Mouse (Mus musculus): ENCODE measurements around the gene Rap1gds1. TPM values are rescaled to one million over a fixed set of nuclear protein-coding genes. Genes with fewer than 3 reads are reported as not detected.

The Rap1gds1 gene
- polyA plus RNA-seq, 1 experiment from 2014 or later, result 44.1 TPM

DNA sequence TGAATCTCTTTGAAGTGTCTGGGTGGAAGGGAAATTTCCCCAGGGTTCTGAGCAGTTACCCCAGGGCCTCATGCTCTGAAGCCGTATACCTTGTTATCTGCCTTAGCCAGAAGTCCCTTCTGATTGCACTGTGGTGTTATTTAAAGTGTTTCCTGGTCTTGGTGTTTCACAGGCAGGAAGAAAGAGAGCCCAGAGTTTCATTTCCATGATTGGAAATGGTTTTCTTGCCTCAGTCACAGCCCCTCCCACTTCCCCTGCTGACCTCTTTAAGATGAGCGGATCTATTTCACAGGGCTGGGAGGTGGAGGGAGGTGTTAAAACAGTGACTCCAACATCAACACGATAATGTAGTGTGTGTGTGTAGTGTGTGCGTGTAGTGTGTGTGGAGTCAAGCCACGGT lies 181.5 kb downstream of the Rap1gds1 start:
- Histone ChIP-seq H3K4me2 (peak overlapping the region; percentile 23), H3K27me3 (replicated peaks; ENCODE audit: control insufficient read depth, insufficient read depth, low read length) (no peaks in the 10 kb centered on the region), H3K27ac (ENCODE audit: low read depth, low read length) (no peak overlapping the region), H3K4me3 (ENCODE audit: low read depth, low read length) (no peak overlapping the region), H3K4me1 (replicated peaks; ENCODE audit: control insufficient read depth, insufficient read depth, low read length) (peaks cover 15% of the 10 kb centered on the region), H3K36me3 (ENCODE audit: control insufficient read depth, insufficient read depth, low read length) (no peaks in the 10 kb centered on the region), H3K9me3 (ENCODE audit: control insufficient read depth, low read length) (no peaks in the 10 kb centered on the region), H3K9ac (ENCODE audit: low read depth, low read length) (no peak overlapping the region)
- DNase-seq (ENCODE audit: low spot score) (no peak), ATAC-seq (replicated peaks; ENCODE audit: low FRiP score) (peak; percentile 79)
- WGBS, result 28% methylated on average over 5 of the region's 5 CpGs

DNA sequence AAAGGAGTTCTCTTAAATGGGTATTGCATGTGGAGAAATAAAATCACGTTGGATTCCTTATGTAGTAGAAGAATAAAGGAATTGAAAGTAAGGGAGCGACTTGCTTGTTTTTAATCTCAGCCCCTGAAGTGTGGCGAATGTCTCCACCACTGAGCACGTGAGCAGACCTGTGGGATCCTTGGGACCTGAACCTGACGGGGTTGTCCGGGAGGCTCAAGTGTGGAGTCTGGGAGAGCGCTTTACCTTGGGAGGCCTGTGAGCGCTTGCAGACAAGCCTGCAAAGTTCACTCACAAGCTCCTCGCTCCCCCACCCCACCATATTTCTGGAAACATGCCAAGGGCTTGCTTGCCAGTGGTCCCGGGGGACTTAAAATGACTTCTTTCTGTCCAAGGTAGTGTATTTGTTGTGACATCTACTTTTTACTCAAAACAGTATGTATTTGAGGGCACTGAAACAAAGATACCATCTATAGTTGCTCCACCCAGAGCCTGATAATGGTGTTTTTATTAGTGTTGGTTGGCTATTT lies 185.2 kb downstream of the Rap1gds1 start:
- Histone ChIP-seq H3K4me1 (replicated peaks; ENCODE audit: control insufficient read depth, insufficient read depth, low read length) (peaks cover 15% of the 10 kb centered on the region), H3K9me3 (ENCODE audit: control insufficient read depth, low read length) (no peaks in the 10 kb centered on the region), H3K4me2 (no peak overlapping the region), H3K9ac (ENCODE audit: low read depth, low read length) (no peak overlapping the region), H3K27me3 (replicated peaks; ENCODE audit: control insufficient read depth, insufficient read depth, low read length) (no peaks in the 10 kb centered on the region), H3K4me3 (ENCODE audit: low read depth, low read length) (no peak overlapping the region), H3K27ac (ENCODE audit: low read depth, low read length) (no peak overlapping the region), H3K36me3 (ENCODE audit: control insufficient read depth, insufficient read depth, low read length) (no peaks in the 10 kb centered on the region)
- DNase-seq (ENCODE audit: low spot score), result no peak
- ATAC-seq (replicated peaks; ENCODE audit: low FRiP score), result no peak
- 77% methylated on average over 10 of the region's 10 CpGs for whole genome bisulfite sequencing

DNA sequence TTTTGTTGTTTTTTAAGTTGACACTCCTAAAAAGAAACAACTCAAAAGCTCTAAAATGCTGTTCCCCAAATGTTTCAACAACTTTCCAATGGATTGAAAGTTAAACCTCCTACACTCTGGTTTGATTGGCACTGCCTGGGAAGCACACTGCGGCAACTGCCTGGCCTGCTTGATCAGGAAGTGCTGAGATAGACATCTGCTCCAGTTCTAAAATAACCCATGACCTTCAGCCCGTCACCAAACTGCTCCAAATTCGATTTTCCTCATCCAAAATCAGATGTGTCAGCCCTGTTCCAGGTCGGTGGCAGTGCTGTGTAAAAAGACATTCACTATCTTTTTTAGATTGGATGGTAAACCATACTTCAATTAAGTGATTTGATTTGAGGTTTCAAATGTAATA lies 185.8 kb downstream of the Rap1gds1 start:
- WGBS, result 33% methylated on average over 4 of the region's 4 CpGs
- H3K36me3 ChIP-seq (ENCODE audit: control insufficient read depth, insufficient read depth, low read length), result no peaks in the 10 kb centered on the region

DNA sequence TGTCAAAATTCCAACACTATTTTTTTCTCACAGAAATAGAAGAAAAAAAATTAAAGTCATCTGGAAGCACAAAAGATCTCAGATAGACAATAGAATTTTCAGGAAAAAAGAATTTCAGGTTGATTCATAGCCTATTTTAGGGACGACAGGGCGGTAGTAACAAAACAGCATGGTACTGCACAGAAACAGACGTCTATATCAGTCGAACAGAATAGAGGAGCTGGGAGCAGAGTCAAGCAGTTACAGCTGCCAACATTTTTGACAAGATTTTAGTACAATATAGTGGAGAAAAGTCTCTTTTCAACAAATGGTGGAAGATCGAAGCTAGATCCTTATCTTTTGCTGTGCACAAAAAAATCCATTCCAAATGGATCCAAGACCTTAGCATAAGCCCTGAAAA lies 188.9 kb downstream of the Rap1gds1 start:
- Histone ChIP-seq H3K27me3 (replicated peaks; ENCODE audit: control insufficient read depth, insufficient read depth, low read length) (no peaks in the 10 kb centered on the region), H3K4me2 (no peak overlapping the region), H3K4me1 (replicated peaks; ENCODE audit: control insufficient read depth, insufficient read depth, low read length) (peaks cover 6% of the 10 kb centered on the region), H3K36me3 (ENCODE audit: control insufficient read depth, insufficient read depth, low read length) (no peaks in the 10 kb centered on the region), H3K4me3 (ENCODE audit: low read depth, low read length) (no peak overlapping the region), H3K27ac (ENCODE audit: low read depth, low read length) (no peak overlapping the region), H3K9ac (ENCODE audit: low read depth, low read length) (no peak overlapping the region), H3K9me3 (ENCODE audit: control insufficient read depth, low read length) (no peaks in the 10 kb centered on the region)
- ATAC-seq (replicated peaks; ENCODE audit: low FRiP score) (no peak), DNase-seq (ENCODE audit: low spot score) (no peak)
- 86% methylated on average over 5 of the region's 5 CpGs for WGBS

More for the DNA sequence above, 185.8 kb downstream of the Rap1gds1 start:
- H3K4me3 ChIP-seq (ENCODE audit: low read depth, low read length), result no peak overlapping the region
- no peaks in the 10 kb centered on the region for H3K27me3 ChIP-seq (replicated peaks; ENCODE audit: control insufficient read depth, insufficient read depth, low read length)
- H3K4me2 ChIP-seq, result no peak overlapping the region
- no peak overlapping the region for H3K9ac ChIP-seq (ENCODE audit: low read depth, low read length)
- no peak overlapping the region for H3K27ac ChIP-seq (ENCODE audit: low read depth, low read length)
- ATAC-seq (replicated peaks; ENCODE audit: low FRiP score), result no peak
- peaks cover 15% of the 10 kb centered on the region for H3K4me1 ChIP-seq (replicated peaks; ENCODE audit: control insufficient read depth, insufficient read depth, low read length)
- H3K9me3 ChIP-seq (ENCODE audit: control insufficient read depth, low read length), result no peaks in the 10 kb centered on the region
- DNase-seq (ENCODE audit: low spot score), result no peak

DNA sequence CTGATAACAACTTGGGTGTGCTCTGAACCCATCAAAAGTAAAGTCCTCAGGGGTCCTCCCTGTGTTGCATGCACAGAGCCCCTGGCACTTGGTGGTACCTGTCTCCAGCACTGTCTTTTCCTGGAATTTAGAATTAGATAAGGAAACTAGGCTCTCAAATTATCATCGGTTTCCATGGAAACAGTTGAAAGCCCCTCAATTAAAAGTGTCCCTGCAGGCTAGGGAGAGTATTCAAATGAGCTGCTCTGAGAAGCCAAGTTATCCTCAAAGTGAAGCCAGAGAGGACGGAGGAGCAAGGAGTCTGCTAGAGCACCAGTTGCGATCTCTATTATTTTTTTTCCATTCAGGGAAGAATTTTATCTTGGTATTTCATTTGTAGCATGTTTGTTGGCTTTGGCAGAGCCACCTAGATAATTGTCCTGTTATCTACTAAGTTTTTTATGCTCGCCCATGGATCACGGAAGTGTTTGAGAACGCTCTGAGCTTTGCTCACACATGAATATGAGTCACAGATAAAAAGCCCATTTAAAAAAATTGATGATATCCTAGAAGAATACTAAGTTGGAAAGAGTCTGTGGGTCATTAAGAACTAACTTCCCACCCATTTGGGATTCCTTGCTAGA lies 193.2 kb downstream of the Rap1gds1 start:
- 0 out of 2 replicates have a peak, but pooled peaks have one; percentile 9 for ATAC-seq (replicated peaks; ENCODE audit: low FRiP score)
- 58% methylated on average over 6 of the region's 6 CpGs for WGBS
- no peaks in the 10 kb centered on the region for H3K36me3 ChIP-seq (ENCODE audit: control insufficient read depth, insufficient read depth, low read length)
- H3K9ac ChIP-seq (ENCODE audit: low read depth, low read length), result no peak overlapping the region
- no peaks in the 10 kb centered on the region for H3K27me3 ChIP-seq (replicated peaks; ENCODE audit: control insufficient read depth, insufficient read depth, low read length)
- H3K4me3 ChIP-seq (ENCODE audit: low read depth, low read length), result no peak overlapping the region
- no peak overlapping the region for H3K27ac ChIP-seq (ENCODE audit: low read depth, low read length)
- no peak overlapping the region for H3K4me2 ChIP-seq
- H3K9me3 ChIP-seq (ENCODE audit: control insufficient read depth, low read length), result no peaks in the 10 kb centered on the region
- no peaks in the 10 kb centered on the region for H3K4me1 ChIP-seq (replicated peaks; ENCODE audit: control insufficient read depth, insufficient read depth, low read length)
- no peak for DNase-seq (ENCODE audit: low spot score)

DNA sequence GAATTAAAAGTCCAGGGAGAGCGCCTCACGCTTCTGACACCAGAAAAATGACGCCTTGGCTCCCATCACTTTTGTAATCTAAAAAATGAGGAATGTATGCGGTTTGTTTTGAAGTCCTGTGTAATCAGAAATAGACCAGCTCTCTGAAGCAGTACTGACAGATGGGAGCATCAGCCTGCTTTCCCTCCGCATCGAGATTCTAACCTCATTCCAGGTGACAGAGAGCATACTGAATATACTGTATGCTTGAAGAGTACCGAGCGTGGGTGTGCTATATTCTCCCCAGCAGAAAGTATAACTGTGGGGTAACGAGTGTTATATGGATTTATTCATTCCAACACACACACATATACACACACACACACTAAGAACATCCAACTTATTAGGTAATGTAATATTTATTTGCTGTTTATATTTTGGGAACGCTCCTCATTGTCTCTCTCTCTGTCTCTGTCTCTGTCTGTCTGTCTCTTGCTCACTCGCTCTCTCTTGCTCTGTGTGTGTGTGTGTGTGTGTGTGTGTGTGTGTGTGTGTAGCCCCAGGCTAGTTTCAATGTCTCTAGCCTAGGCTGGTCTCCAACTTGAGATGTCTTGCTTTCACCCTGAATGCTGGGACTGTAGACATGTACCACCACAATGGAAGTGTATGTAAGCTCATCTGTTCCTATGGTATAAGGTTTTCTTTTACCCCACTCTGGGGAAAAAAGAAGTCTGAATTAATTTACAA lies 193.8 kb downstream of the Rap1gds1 start:
- WGBS, result 79% methylated on average over 11 of the region's 11 CpGs
- H3K4me3 ChIP-seq (ENCODE audit: low read depth, low read length), result no peak overlapping the region

DNA sequence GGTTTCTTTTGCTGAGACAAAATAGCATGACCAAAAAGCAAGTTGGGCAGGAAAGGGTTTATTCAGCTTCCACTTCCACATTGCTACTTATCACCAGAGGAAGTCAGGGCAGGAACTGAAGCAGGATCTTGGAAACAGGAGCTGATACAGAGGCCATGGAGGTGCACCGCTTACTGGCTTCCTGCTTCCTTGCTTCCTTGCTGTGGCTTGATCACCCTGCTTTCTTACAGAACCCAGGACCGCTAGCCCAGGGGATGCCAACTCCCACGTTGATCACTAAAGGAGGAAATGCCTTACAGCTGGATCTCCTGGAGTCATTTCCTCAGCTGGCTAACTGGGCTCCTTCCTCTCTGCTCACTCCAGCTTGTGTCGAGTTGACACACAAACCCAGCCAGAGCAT lies 197.3 kb downstream of the Rap1gds1 start:
- ATAC-seq (replicated peaks; ENCODE audit: low FRiP score), result 0 out of 2 replicates have a peak, but pooled peaks have one; percentile 29
- Histone ChIP-seq H3K4me3 (ENCODE audit: low read depth, low read length) (no peak overlapping the region), H3K36me3 (ENCODE audit: control insufficient read depth, insufficient read depth, low read length) (no peaks in the 10 kb centered on the region), H3K4me1 (replicated peaks; ENCODE audit: control insufficient read depth, insufficient read depth, low read length) (no peaks in the 10 kb centered on the region), H3K27ac (ENCODE audit: low read depth, low read length) (no peak overlapping the region), H3K9ac (ENCODE audit: low read depth, low read length) (no peak overlapping the region), H3K4me2 (no peak overlapping the region), H3K27me3 (replicated peaks; ENCODE audit: control insufficient read depth, insufficient read depth, low read length) (no peaks in the 10 kb centered on the region), H3K9me3 (ENCODE audit: control insufficient read depth, low read length) (no peaks in the 10 kb centered on the region)
- DNase-seq (ENCODE audit: low spot score), result no peak
- WGBS, result 58% methylated on average over 4 of the region's 4 CpGs

More for the DNA sequence above, 193.8 kb downstream of the Rap1gds1 start:
- DNase-seq (ENCODE audit: low spot score) (no peak), ATAC-seq (replicated peaks; ENCODE audit: low FRiP score) (no peak)
- Histone ChIP-seq H3K36me3 (ENCODE audit: control insufficient read depth, insufficient read depth, low read length) (no peaks in the 10 kb centered on the region), H3K27ac (ENCODE audit: low read depth, low read length) (no peak overlapping the region), H3K9ac (ENCODE audit: low read depth, low read length) (no peak overlapping the region), H3K27me3 (replicated peaks; ENCODE audit: control insufficient read depth, insufficient read depth, low read length) (no peaks in the 10 kb centered on the region), H3K4me2 (no peak overlapping the region), H3K9me3 (ENCODE audit: control insufficient read depth, low read length) (no peaks in the 10 kb centered on the region), H3K4me1 (replicated peaks; ENCODE audit: control insufficient read depth, insufficient read depth, low read length) (no peaks in the 10 kb centered on the region)

DNA sequence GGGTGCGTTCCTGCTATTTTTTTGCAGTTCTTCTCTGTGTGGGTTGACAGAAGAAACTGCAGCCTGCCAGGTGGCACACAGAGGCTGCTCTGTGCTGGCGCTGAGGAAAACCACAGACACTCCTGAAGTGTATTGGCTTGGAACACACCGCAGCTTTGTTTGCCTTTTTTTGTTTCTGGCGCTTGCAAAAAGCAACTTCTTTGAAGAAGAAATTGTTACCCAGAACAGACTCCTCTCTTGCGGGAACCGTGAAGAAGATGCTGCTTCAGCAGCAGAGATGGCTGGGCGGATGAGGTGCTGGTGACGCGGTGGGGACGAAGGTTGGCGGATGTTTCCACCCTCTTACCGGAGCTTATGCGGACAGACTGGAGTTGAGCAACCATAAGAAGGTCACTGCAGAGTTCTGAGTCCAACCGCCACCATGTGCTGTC lies 198.1 kb downstream of the Rap1gds1 start:
- DNase-seq (ENCODE audit: low spot score) (no peak), ATAC-seq (replicated peaks; ENCODE audit: low FRiP score) (no peak)
- Histone ChIP-seq H3K4me1 (replicated peaks; ENCODE audit: control insufficient read depth, insufficient read depth, low read length) (no peaks in the 10 kb centered on the region), H3K9me3 (ENCODE audit: control insufficient read depth, low read length) (no peaks in the 10 kb centered on the region), H3K9ac (ENCODE audit: low read depth, low read length) (no peak overlapping the region), H3K36me3 (ENCODE audit: control insufficient read depth, insufficient read depth, low read length) (no peaks in the 10 kb centered on the region), H3K27me3 (replicated peaks; ENCODE audit: control insufficient read depth, insufficient read depth, low read length) (no peaks in the 10 kb centered on the region), H3K4me3 (ENCODE audit: low read depth, low read length) (no peak overlapping the region), H3K27ac (ENCODE audit: low read depth, low read length) (peak overlapping the region; percentile 45; the same call in 1 of the 2 replicates), H3K4me2 (no peak overlapping the region)
- 86% methylated on average over 14 of the region's 14 CpGs for WGBS

Measured in liver, embryonic 11.5 days (tissue).